Mouse (Mus musculus) heart, adult 2 months (tissue): ENCODE measurements around the gene Lrtm1. TPM values are rescaled to one million over a fixed set of nuclear protein-coding genes. Genes with fewer than 3 reads are reported as not detected.

Experiments used
- DNase-seq, 2 experiments: peaks; one replicate each; pipeline ENCODE4 v3.0.0; 2021
- H3K27ac ChIP-seq: fragments of 200-600 bp; 2 replicates; pipeline ENCODE4 v1.8.1; 2022
- H3K27me3 ChIP-seq: fragments of 200-500 bp; 2 replicates; pipeline ENCODE4 v1.6.1; 2012; ENCODE audit warnings: mild to moderate bottlenecking, low read length, inconsistent platforms, mixed read lengths; ENCODE audit not compliant: control insufficient read depth, insufficient read depth
- H3K36me3 ChIP-seq: fragments of 200-500 bp; 2 replicates; pipeline ENCODE4 v1.6.1; 2012; ENCODE audit warnings: low read length, inconsistent platforms; ENCODE audit not compliant: control insufficient read depth, insufficient read depth
- H3K4me1 ChIP-seq: fragments of 200-500 bp; 2 replicates; pipeline ENCODE4 v1.6.1; 2011; ENCODE audit warnings: low read length; ENCODE audit not compliant: control insufficient read depth, insufficient read depth
- H3K4me3 ChIP-seq: fragments of 200-600 bp; 2 replicates; pipeline ENCODE4 v1.8.1; 2022
- H3K79me2 ChIP-seq: fragments of 200-500 bp; replicated peaks from 2 replicates; pipeline ENCODE4 v1.6.1; 2012; ENCODE audit warnings: mild to moderate bottlenecking, inconsistent platforms, low read length, moderate library complexity, mixed read lengths; ENCODE audit not compliant: control insufficient read depth, insufficient read depth
- H3K9ac ChIP-seq: fragments of 200-500 bp; 2 replicates; pipeline ENCODE4 v1.6.1; 2012; ENCODE audit warnings: low read depth, mild to moderate bottlenecking, control low read depth, inconsistent platforms, low read length, mixed read lengths
- CTCF ChIP-seq: fragments of 200-600 bp; IDR thresholded peaks from 2 replicates; pipeline ENCODE4 v1.8.1; 2022; ENCODE audit warnings: antibody characterized with exemption, mild to moderate bottlenecking, moderate library complexity
- EP300 ChIP-seq: fragments of 200-500 bp; IDR thresholded peaks from 2 replicates; pipeline ENCODE4 v1.6.1; 2011; ENCODE audit warnings: low read depth, low read length, control low read depth; ENCODE audit not compliant: insufficient read depth
- POLR2A ChIP-seq: fragments of 200-500 bp; IDR thresholded peaks from 2 replicates; pipeline ENCODE4 v1.6.1; 2011; ENCODE audit warnings: mild to moderate bottlenecking, low read depth, low read length, control low read depth; ENCODE audit not compliant: insufficient read depth
- WGBS: fragments of 180-500 bp; shearing (Covaris S2); methylation state at CpG from one replicate; pipeline ENCODE4 v1.1.7; 2018; 5-methylcytosine and 5-hydroxymethylcytosine counted together
- intact Hi-C: fragments of 180-260 bp; cut with DNase I; formaldehyde crosslinking; loops from one replicate; pipeline ENCODE4 v1.15.1; 2025
- polyA plus RNA-seq: library from polyadenylated mRNA; depleted of rRNA; stranded (reverse); fragments of >200 nt; gene quantifications from 2 replicates; pipeline ENCODE4 v1.2.3, GENCODE M21; 2012
- total RNA-seq, 2 experiments: library from RNA; stranded (reverse); gene quantifications; 2 replicates each; pipeline ENCODE4 v1.2.3; 2021

Gene Lrtm1
- total and polyA plus RNA-seq, 3 experiments = 81.6 to 202 (median 189) TPM

- Histone ChIP-seq H3K9ac (no peak overlapping the region), H3K4me3 (no peak overlapping the region), H3K27ac (no peak overlapping the region), H3K4me1 (no peaks in the 10 kb centered on the region), H3K36me3 (no peaks in the 10 kb centered on the region), H3K79me2 (no peaks in the 10 kb centered on the region), H3K27me3 (no peaks in the 10 kb centered on the region)
- 68% methylated on average over 1 of the region's 1 CpGs for WGBS
- intact Hi-C loops = no loop called here
- no peak for DNase-seq
- no peak for TF ChIP-seq CTCF
- TF ChIP-seq EP300 = no peak
- TF ChIP-seq POLR2A = no peak
Measured at GRCm38 (mm10) chr14:29061491-29061890, 43.5 kb downstream of the Lrtm1 start.

GRCm38 (mm10) chr14:29062676-29063075 lies 44.7 kb downstream of the Lrtm1 start:
- WGBS = 83% methylated on average over 2 of the region's 2 CpGs
- Histone ChIP-seq H3K4me1 (no peaks in the 10 kb centered on the region), H3K36me3 (no peaks in the 10 kb centered on the region), H3K4me3 (no peak overlapping the region), H3K27ac (no peak overlapping the region), H3K27me3 (no peaks in the 10 kb centered on the region), H3K9ac (no peak overlapping the region), H3K79me2 (no peaks in the 10 kb centered on the region)
- intact Hi-C loops = no loop called here
- TF ChIP-seq EP300 (no peak), CTCF (no peak), POLR2A (no peak)
- DNase-seq = no peak

GRCm38 (mm10) chr14:29073747-29074146 lies 55.7 kb downstream of the Lrtm1 start:
- TF ChIP-seq POLR2A (no peak), EP300 (no peak), CTCF (peak; percentile 58)
- Histone ChIP-seq H3K4me3 (no peak overlapping the region), H3K4me1 (no peaks in the 10 kb centered on the region), H3K27me3 (no peaks in the 10 kb centered on the region), H3K79me2 (no peaks in the 10 kb centered on the region), H3K27ac (no peak overlapping the region), H3K9ac (no peak overlapping the region), H3K36me3 (no peaks in the 10 kb centered on the region)
- DNase-seq = no peak
- 78% methylated on average over 4 of the region's 4 CpGs for WGBS
- intact Hi-C loops = loop anchor here (5.0 kb wide), 1 partner anchor 121 kb away; no protein-coding TSS in a partner anchor

- Histone ChIP-seq H3K36me3 (no peaks in the 10 kb centered on the region), H3K79me2 (no peaks in the 10 kb centered on the region), H3K27me3 (no peaks in the 10 kb centered on the region), H3K4me1 (no peaks in the 10 kb centered on the region), H3K27ac (no peak overlapping the region), H3K9ac (no peak overlapping the region), H3K4me3 (no peak overlapping the region)
- no peak for DNase-seq
- WGBS = 56% methylated on average over 3 of the region's 3 CpGs
- intact Hi-C loops = no loop called here
- no peak for TF ChIP-seq CTCF
Measured at GRCm38 (mm10) chr14:29077418-29077817, 59.4 kb downstream of the Lrtm1 start.

- H3K79me2 ChIP-seq = no peaks in the 10 kb centered on the region
- H3K27ac ChIP-seq = no peak overlapping the region
- no peaks in the 10 kb centered on the region for H3K4me1 ChIP-seq
- H3K4me3 ChIP-seq = no peak overlapping the region
- no peak overlapping the region for H3K9ac ChIP-seq
- TF ChIP-seq CTCF (no peak), EP300 (no peak), POLR2A (no peak)
- no peaks in the 10 kb centered on the region for H3K36me3 ChIP-seq
- no peak for DNase-seq
- intact Hi-C loops = no loop called here
- H3K27me3 ChIP-seq = no peaks in the 10 kb centered on the region
- 80% methylated on average over 4 of the region's 4 CpGs for WGBS
Measured at GRCm38 (mm10) chr14:29080228-29080627, 62.2 kb downstream of the Lrtm1 start.

- no peak overlapping the region for H3K9ac ChIP-seq
- no peaks in the 10 kb centered on the region for H3K4me1 ChIP-seq
- TF ChIP-seq EP300 = no peak
- no peak for TF ChIP-seq POLR2A
- no peak for TF ChIP-seq CTCF
- no peak overlapping the region for H3K4me3 ChIP-seq
- H3K27me3 ChIP-seq = no peaks in the 10 kb centered on the region
- H3K27ac ChIP-seq = no peak overlapping the region
- DNase-seq = no peak
- no peaks in the 10 kb centered on the region for H3K36me3 ChIP-seq
- intact Hi-C loops = no loop called here
- 71% methylated on average over 4 of the region's 4 CpGs for WGBS
- no peaks in the 10 kb centered on the region for H3K79me2 ChIP-seq
Measured at GRCm38 (mm10) chr14:29080630-29081029, 62.6 kb downstream of the Lrtm1 start.

GRCm38 (mm10) chr14:29082171-29082570 lies 64.2 kb downstream of the Lrtm1 start:
- Histone ChIP-seq H3K79me2 (no peaks in the 10 kb centered on the region), H3K4me1 (no peaks in the 10 kb centered on the region), H3K4me3 (no peak overlapping the region), H3K9ac (no peak overlapping the region), H3K27ac (no peak overlapping the region), H3K27me3 (no peaks in the 10 kb centered on the region), H3K36me3 (no peaks in the 10 kb centered on the region)
- intact Hi-C loops = no loop called here
- no peak for TF ChIP-seq POLR2A
- TF ChIP-seq EP300 = no peak
- TF ChIP-seq CTCF = no peak
- DNase-seq = no peak
- 66% methylated on average over 1 of the region's 1 CpGs for WGBS
